Mouse (Mus musculus): ENCODE measurements around the gene Nrap. TPM values are rescaled to one million over a fixed set of nuclear protein-coding genes. Genes with fewer than 3 reads are reported as not detected.

Gene Nrap
- polyA plus RNA-seq, 1 experiment from 2014 or later, result 2.6 TPM

DNA sequence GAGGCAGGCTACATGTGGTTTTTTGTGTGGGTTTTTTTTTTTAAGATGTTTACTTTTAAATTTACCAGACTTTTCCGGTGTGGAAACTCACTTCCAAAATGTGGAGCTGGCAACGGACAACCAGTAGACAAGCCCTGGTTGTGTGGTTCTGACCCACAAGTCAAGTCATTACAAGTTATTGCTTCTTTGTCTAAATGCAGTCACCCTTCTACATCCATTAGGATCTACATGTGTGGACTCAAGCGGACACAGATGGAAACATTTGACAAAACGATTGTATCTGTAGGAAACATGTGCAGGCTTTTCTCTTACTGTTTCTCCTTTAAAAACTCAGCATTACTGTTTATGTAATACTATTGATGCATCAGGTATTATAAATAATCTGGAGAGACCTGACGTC lies 16.6 kb downstream of the Nrap start:
- no peaks in the 10 kb centered on the region for H3K36me3 ChIP-seq (ENCODE audit: control insufficient read depth, insufficient read depth, low read length)
- no peaks in the 10 kb centered on the region for H3K9me3 ChIP-seq (replicated peaks; ENCODE audit: control insufficient read depth, low read length)
- H3K4me2 ChIP-seq (ENCODE audit: low read depth, low read length), result no peak overlapping the region
- H3K27ac ChIP-seq (ENCODE audit: low read length), result no peak overlapping the region
- ATAC-seq (ENCODE audit: insufficient read depth, low FRiP score), result no peak
- H3K27me3 ChIP-seq (ENCODE audit: control insufficient read depth, insufficient read depth, low read length), result no peaks in the 10 kb centered on the region
- H3K9ac ChIP-seq (ENCODE audit: low read length), result no peak overlapping the region
- H3K4me3 ChIP-seq (replicated peaks; ENCODE audit: low read length), result no peak overlapping the region
- 84% methylated on average over 5 of the region's 5 CpGs for WGBS
- no peaks in the 10 kb centered on the region for H3K4me1 ChIP-seq (ENCODE audit: control insufficient read depth, insufficient read depth, low read length)

DNA sequence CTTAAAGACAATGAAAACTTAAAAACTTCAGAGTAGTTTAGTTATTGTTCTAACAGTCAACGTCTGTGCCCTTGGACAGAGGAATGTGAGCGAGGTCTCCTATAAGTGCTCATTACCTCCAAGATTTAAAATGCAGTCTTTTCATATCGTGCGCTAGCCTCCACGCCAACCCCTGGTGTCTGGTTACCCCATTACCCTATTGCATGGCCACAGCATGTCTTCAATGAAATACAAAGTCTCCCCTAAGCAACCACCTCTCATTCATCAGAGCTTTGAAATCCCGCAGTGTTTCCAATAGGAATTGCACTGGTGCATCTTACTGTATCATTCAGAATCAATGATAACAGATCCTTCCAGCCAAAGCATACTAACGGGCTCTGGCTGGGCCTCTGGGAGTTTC lies 17.6 kb downstream of the Nrap start:
- no peak overlapping the region for H3K27ac ChIP-seq (ENCODE audit: low read length)
- WGBS, result 77% methylated on average over 7 of the region's 7 CpGs
- no peak for ATAC-seq (ENCODE audit: insufficient read depth, low FRiP score)
- no peaks in the 10 kb centered on the region for H3K36me3 ChIP-seq (ENCODE audit: control insufficient read depth, insufficient read depth, low read length)
- H3K4me2 ChIP-seq (ENCODE audit: low read depth, low read length), result no peak overlapping the region
- 0 out of 2 replicates have a peak, but pooled peaks cover 3% of the 10 kb centered on the region for H3K4me1 ChIP-seq (ENCODE audit: control insufficient read depth, insufficient read depth, low read length)
- no peak overlapping the region for H3K9ac ChIP-seq (ENCODE audit: low read length)
- no peaks in the 10 kb centered on the region for H3K9me3 ChIP-seq (replicated peaks; ENCODE audit: control insufficient read depth, low read length)
- H3K27me3 ChIP-seq (ENCODE audit: control insufficient read depth, insufficient read depth, low read length), result no peaks in the 10 kb centered on the region
- no peak overlapping the region for H3K4me3 ChIP-seq (replicated peaks; ENCODE audit: low read length)

DNA sequence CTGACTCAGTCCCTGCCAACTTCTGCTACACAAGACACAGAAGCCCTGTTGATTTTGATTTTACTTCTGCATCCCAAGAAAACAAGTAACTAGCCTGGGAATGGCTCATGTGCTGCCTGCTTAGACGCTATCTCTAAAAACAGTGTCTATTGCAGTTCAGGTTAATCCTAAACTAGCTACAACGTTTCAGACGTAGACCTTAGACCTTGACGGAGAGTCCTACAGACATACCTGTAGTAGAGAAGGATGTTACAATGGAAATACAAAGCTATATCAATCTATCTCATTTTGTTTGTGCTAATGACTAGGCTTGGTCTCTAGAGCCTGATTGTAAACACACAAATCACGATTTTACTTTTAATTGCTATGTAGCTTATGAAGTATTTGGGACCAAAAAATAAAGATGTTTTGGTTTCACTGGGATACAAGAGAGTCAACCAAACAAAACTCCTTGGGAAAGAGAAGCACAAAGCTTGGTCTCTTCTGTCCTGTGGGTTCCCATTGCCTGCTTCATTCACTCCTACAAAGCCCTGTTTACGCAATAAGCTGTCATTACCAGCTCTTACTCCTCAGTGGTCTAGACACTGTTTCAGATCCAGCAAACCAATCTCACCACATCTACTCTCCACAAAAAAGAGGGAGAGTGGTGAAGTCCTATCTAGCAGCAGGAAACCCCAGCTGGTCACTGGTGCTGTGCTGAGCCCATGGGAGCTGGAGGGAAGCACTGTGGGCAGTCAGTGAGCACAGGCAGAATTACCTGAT lies 19.3 kb downstream of the Nrap start:
- H3K4me1 ChIP-seq (ENCODE audit: control insufficient read depth, insufficient read depth, low read length), result peaks cover 6% of the 10 kb centered on the region; the same call in 1 of the 2 replicates
- H3K27ac ChIP-seq (ENCODE audit: low read length), result no peak overlapping the region
- WGBS, result 81% methylated on average over 6 of the region's 6 CpGs
- ATAC-seq (ENCODE audit: insufficient read depth, low FRiP score), result no peak
- no peak overlapping the region for H3K4me2 ChIP-seq (ENCODE audit: low read depth, low read length)
- H3K27me3 ChIP-seq (ENCODE audit: control insufficient read depth, insufficient read depth, low read length), result no peaks in the 10 kb centered on the region
- no peaks in the 10 kb centered on the region for H3K36me3 ChIP-seq (ENCODE audit: control insufficient read depth, insufficient read depth, low read length)
- no peak overlapping the region for H3K9ac ChIP-seq (ENCODE audit: low read length)
- no peak overlapping the region for H3K4me3 ChIP-seq (replicated peaks; ENCODE audit: low read length)
- H3K9me3 ChIP-seq (replicated peaks; ENCODE audit: control insufficient read depth, low read length), result no peaks in the 10 kb centered on the region

DNA sequence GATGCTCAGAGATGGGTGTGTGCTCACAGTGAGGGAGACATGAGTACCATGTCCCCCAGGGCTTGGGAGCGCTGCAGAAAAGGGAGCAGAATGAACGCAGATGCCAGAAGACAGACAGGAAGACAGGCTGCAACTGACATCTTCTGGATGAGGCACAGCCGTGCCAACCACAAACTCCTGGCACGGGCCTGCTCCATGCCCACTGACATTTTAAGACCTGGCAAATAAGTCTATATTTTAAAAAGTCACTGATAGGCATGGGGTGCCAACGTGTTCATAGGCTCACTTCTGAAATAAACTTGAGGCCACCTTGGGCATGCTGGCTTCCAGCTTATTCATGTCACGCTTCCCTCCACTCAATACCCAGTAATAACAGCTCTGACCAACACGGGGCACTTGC lies 20.9 kb downstream of the Nrap start:
- no peak overlapping the region for H3K4me2 ChIP-seq (ENCODE audit: low read depth, low read length)
- no peak overlapping the region for H3K4me3 ChIP-seq (replicated peaks; ENCODE audit: low read length)
- no peak overlapping the region for H3K27ac ChIP-seq (ENCODE audit: low read length)
- no peak overlapping the region for H3K9ac ChIP-seq (ENCODE audit: low read length)
- H3K9me3 ChIP-seq (replicated peaks; ENCODE audit: control insufficient read depth, low read length), result no peaks in the 10 kb centered on the region
- H3K27me3 ChIP-seq (ENCODE audit: control insufficient read depth, insufficient read depth, low read length), result no peaks in the 10 kb centered on the region
- H3K36me3 ChIP-seq (ENCODE audit: control insufficient read depth, insufficient read depth, low read length), result no peaks in the 10 kb centered on the region
- peaks cover 13% of the 10 kb centered on the region; the same call in 1 of the 2 replicates for H3K4me1 ChIP-seq (ENCODE audit: control insufficient read depth, insufficient read depth, low read length)
- no peak for ATAC-seq (ENCODE audit: insufficient read depth, low FRiP score)
- 82% methylated on average over 7 of the region's 7 CpGs for WGBS

DNA sequence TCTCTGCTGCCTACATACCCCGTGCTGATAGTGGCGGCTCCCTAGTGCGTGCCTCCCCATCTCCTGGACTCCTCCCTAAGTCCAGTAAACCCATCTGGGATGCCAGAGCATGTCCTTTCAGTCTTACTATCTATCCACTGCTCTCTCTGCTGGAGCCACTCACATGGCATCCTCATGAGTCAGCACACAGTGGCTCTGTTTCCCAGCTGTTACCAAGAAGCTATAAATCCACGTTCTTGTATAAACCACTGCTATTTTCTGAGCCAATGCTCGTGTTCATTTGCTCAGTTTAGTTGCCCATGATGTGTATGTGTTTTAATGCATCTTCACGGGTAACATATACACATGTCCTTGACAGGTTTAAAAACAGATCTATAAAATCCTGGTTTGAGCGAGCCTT lies 22.1 kb downstream of the Nrap start:
- Histone ChIP-seq H3K27ac (ENCODE audit: low read length) (peak overlapping the region; percentile 4; the same call in 1 of the 2 replicates), H3K9me3 (replicated peaks; ENCODE audit: control insufficient read depth, low read length) (no peaks in the 10 kb centered on the region)

DNA sequence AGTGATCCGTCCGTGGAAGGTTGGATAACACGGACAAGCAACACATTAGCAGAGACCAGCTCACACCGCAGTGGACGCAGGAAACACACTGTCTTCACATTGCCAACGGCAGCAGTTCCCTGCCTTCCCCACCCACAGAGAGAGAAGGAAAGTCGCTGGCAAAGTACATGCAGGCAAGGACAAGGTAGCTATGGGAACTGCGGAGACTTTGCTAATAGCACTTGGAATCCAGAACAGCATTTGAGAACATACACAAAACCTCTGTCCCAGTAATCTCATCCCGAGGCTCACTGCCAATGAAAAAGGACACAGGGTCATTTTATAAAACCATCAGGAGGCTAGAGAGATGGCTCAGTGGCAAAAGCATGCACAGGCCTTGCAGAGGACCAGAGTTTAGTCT lies 23.2 kb downstream of the Nrap start:
- no peak for ATAC-seq (ENCODE audit: insufficient read depth, low FRiP score)
- Histone ChIP-seq H3K4me1 (ENCODE audit: control insufficient read depth, insufficient read depth, low read length) (peaks cover 18% of the 10 kb centered on the region; the same call in 1 of the 2 replicates), H3K9ac (ENCODE audit: low read length) (no peak overlapping the region), H3K9me3 (replicated peaks; ENCODE audit: control insufficient read depth, low read length) (no peaks in the 10 kb centered on the region), H3K27me3 (ENCODE audit: control insufficient read depth, insufficient read depth, low read length) (no peaks in the 10 kb centered on the region), H3K36me3 (ENCODE audit: control insufficient read depth, insufficient read depth, low read length) (no peaks in the 10 kb centered on the region), H3K4me2 (ENCODE audit: low read depth, low read length) (no peak overlapping the region), H3K27ac (ENCODE audit: low read length) (peak overlapping the region; percentile 70), H3K4me3 (replicated peaks; ENCODE audit: low read length) (no peak overlapping the region)
- 65% methylated on average over 9 of the region's 9 CpGs for WGBS

More for the DNA sequence above, 22.1 kb downstream of the Nrap start:
- 58% methylated on average over 7 of the region's 7 CpGs for WGBS
- peaks cover 18% of the 10 kb centered on the region; the same call in 1 of the 2 replicates for H3K4me1 ChIP-seq (ENCODE audit: control insufficient read depth, insufficient read depth, low read length)
- H3K4me2 ChIP-seq (ENCODE audit: low read depth, low read length), result no peak overlapping the region
- no peaks in the 10 kb centered on the region for H3K36me3 ChIP-seq (ENCODE audit: control insufficient read depth, insufficient read depth, low read length)
- no peaks in the 10 kb centered on the region for H3K27me3 ChIP-seq (ENCODE audit: control insufficient read depth, insufficient read depth, low read length)
- H3K4me3 ChIP-seq (replicated peaks; ENCODE audit: low read length), result no peak overlapping the region
- H3K9ac ChIP-seq (ENCODE audit: low read length), result no peak overlapping the region
- peak; percentile 15; the same call in 1 of the 2 replicates for ATAC-seq (ENCODE audit: insufficient read depth, low FRiP score)

DNA sequence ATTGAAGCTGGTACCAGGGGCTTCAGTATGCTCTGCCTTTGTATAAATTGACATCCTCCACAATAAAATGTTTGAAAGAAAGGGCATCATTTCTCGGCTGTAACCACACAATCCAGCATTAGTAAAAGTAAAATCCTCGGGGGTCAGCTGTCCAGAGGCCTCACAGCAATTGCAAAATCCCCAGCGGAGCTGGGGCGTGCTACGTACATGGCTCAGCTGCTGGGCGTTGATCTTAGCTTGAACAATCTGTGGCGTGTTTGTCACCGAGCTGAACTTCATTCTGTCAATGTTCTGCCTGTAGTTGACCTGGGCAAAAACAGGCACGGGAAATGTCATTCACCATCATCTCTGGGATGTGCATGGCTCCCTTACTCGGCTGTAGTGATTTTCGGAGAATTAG lies 23.7 kb downstream of the Nrap start:
- Histone ChIP-seq H3K4me2 (ENCODE audit: low read depth, low read length) (no peak overlapping the region), H3K27ac (ENCODE audit: low read length) (peak overlapping the region; percentile 70), H3K27me3 (ENCODE audit: control insufficient read depth, insufficient read depth, low read length) (no peaks in the 10 kb centered on the region), H3K9me3 (replicated peaks; ENCODE audit: control insufficient read depth, low read length) (no peaks in the 10 kb centered on the region), H3K9ac (ENCODE audit: low read length) (no peak overlapping the region), H3K4me3 (replicated peaks; ENCODE audit: low read length) (no peak overlapping the region), H3K36me3 (ENCODE audit: control insufficient read depth, insufficient read depth, low read length) (no peaks in the 10 kb centered on the region), H3K4me1 (ENCODE audit: control insufficient read depth, insufficient read depth, low read length) (peaks cover 18% of the 10 kb centered on the region; the same call in 1 of the 2 replicates)
- 71% methylated on average over 11 of the region's 11 CpGs for WGBS
- ATAC-seq (ENCODE audit: insufficient read depth, low FRiP score), result no peak

DNA sequence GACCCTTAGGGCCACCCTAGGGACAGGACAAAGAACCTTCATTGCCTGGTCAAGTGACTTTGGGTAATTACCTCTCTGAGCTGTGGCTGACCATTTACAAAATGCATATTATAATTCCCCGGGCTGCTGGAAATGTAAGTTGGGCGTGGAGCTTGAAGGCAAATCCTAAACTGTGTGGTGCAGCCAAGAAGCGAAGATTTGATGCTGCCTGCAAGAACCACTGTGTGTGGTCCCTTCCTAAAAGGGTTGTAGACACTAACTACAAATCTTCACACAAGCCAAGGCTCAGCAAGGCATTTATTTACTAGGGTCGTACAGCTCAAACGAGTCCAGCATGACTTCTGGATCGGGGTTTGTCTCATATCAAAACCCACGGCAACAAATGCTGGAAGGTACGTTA lies 25.3 kb downstream of the Nrap start:
- Histone ChIP-seq H3K4me2 (ENCODE audit: low read depth, low read length) (peak overlapping the region; percentile 14; the same call in 1 of the 2 replicates), H3K27ac (ENCODE audit: low read length) (peak overlapping the region; percentile 63), H3K36me3 (ENCODE audit: control insufficient read depth, insufficient read depth, low read length) (no peaks in the 10 kb centered on the region), H3K4me1 (ENCODE audit: control insufficient read depth, insufficient read depth, low read length) (peaks cover 18% of the 10 kb centered on the region; the same call in 1 of the 2 replicates), H3K4me3 (replicated peaks; ENCODE audit: low read length) (no peak overlapping the region), H3K9ac (ENCODE audit: low read length) (no peak overlapping the region), H3K27me3 (ENCODE audit: control insufficient read depth, insufficient read depth, low read length) (no peaks in the 10 kb centered on the region), H3K9me3 (replicated peaks; ENCODE audit: control insufficient read depth, low read length) (no peaks in the 10 kb centered on the region)
- peak; percentile 63 for ATAC-seq (ENCODE audit: insufficient read depth, low FRiP score)
- WGBS, result 44% methylated on average over 8 of the region's 8 CpGs

DNA sequence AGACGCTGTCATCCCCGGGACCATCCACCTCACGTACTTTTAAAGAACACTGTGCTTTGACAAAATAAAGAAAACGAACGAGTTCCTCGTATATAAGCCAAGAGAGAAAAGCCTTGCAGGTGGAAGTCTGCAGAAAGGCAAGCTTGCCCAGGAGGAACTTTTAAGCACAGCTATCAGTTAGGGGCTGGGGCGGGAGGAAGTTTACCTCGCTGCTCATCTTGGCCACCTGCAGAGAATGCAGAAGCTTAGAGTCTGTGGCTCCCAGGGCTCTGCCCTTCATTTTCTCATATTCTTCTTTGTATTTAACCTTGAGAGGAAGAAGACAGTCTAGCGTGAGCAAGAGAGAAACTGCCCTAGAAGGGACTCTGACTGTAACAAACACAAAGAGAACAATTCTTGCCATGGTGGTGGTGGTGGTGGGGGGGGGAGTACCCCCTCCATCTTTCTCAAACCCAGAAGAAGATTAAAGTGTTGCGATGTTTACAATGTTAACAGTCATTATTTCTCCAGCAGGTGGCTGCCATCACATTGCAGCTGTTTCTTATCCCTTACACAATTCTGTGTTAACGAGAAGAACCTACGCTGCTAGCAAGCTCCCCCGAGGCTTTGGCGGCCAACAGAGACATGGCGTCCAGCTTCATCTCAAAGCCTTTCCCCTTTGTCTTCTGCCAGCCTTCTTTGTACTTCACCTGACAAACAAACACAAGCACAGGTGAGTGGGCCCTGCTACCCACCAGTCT lies 25.9 kb downstream of the Nrap start:
- peak; percentile 61; the same call in 1 of the 2 replicates for ATAC-seq (ENCODE audit: insufficient read depth, low FRiP score)
- Histone ChIP-seq H3K36me3 (ENCODE audit: control insufficient read depth, insufficient read depth, low read length) (no peaks in the 10 kb centered on the region), H3K4me1 (ENCODE audit: control insufficient read depth, insufficient read depth, low read length) (peaks cover 18% of the 10 kb centered on the region; the same call in 1 of the 2 replicates), H3K27ac (ENCODE audit: low read length) (peak overlapping the region; percentile 63), H3K4me2 (ENCODE audit: low read depth, low read length) (peak overlapping the region; percentile 14; the same call in 1 of the 2 replicates), H3K4me3 (replicated peaks; ENCODE audit: low read length) (no peak overlapping the region), H3K9ac (ENCODE audit: low read length) (no peak overlapping the region), H3K27me3 (ENCODE audit: control insufficient read depth, insufficient read depth, low read length) (no peaks in the 10 kb centered on the region), H3K9me3 (replicated peaks; ENCODE audit: control insufficient read depth, low read length) (no peaks in the 10 kb centered on the region)
- WGBS, result 36% methylated on average over 15 of the region's 15 CpGs

Measured in stomach, embryonic 16.5 days (tissue).